Mouse (Mus musculus): ENCODE measurements around the gene Slc43a3. TPM values are rescaled to one million over a fixed set of nuclear protein-coding genes. Genes with fewer than 3 reads are reported as not detected.
A peak's percentile ranks its signal among the peaks of the same experiment; 100 is the strongest.

Slc43a3 gene
- total RNA-seq, 2 experiments from 2014 or later, result 22.9 to 23.4 TPM

- DNase-seq, result no peak
Measured at GRCm38 (mm10) chr2:84937491-84938150, 1.2 kb downstream of the Slc43a3 start.

DNA sequence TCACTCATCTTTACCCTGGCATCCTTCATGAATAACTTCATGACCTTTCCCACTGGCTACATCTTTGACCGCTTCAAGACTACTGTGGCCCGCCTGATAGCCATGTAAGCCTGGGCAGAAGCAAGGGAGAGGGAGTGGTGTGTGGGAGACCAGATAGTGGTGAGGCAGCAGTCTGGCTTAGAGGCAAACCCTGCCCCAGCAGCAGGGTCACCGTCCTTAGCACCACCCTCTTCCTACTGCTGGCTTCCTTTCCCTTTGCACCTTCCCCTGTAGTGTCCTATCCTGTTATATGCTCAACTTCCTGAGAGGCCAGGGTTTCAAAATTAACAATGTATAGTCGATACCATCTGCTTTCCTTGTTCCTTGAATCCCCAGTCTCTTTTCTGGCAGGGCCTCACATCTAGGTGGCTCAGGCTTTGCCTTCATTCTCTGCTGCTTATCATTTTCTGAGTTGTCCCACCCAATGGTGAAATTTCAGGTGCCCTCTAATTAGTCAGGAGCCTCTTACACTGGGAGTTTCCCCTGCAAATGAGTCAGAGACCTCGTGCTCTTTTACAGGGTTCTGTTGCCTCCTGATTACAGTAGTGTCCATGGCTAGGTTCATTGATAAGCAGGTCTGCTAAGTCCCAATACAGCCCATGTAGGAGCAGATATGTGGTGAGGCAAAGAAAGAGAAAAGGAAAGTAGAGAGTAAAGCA lies 2.0 kb downstream of the Slc43a3 start:
- DNase-seq, result no peak

- no peak for DNase-seq
Measured at GRCm38 (mm10) chr2:84939306-84939705, 2.9 kb downstream of the Slc43a3 start.

GRCm38 (mm10) chr2:84939711-84940110 lies 3.3 kb downstream of the Slc43a3 start:
- no peak for DNase-seq

DNA sequence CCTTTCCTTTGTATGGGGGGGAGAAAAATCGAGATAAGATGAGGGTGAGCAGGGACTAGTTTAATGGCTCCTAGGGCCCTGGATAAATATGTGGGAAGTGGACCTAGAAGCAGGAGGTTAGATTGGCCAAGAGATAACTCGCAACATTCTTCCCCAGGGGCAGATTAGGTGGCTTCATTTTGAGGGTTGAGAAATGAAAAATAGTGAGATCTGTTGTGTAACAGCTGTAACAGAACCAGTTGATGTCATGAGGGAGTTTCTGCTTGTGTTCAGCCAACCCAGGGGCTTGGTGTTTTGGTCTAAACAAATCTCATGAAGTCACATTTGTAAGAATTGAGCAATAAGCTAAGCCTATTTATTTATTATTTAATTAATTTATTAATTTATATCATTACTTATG lies 5.0 kb downstream of the Slc43a3 start:
- peak; percentile 35 for DNase-seq

DNA sequence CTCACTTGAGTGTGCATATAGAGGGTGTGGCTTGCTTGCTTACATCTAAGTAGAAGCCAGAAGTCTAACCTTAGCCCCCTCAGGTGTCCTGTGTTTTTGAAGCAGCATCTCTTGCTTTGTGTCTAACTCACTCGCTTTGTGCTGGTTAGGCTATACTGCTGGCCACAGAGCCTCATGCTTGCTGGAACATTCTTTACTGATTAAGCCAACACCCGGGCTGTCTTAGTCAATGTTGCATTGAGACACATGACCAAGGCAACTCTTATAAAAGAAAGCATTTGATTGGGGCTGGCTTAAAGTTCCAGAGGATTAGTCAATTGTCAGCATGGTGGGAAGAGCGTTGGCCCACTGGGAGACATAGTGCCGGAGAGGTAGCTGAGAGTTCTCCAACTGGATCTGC lies 5.4 kb downstream of the Slc43a3 start:
- no peak for DNase-seq

DNA sequence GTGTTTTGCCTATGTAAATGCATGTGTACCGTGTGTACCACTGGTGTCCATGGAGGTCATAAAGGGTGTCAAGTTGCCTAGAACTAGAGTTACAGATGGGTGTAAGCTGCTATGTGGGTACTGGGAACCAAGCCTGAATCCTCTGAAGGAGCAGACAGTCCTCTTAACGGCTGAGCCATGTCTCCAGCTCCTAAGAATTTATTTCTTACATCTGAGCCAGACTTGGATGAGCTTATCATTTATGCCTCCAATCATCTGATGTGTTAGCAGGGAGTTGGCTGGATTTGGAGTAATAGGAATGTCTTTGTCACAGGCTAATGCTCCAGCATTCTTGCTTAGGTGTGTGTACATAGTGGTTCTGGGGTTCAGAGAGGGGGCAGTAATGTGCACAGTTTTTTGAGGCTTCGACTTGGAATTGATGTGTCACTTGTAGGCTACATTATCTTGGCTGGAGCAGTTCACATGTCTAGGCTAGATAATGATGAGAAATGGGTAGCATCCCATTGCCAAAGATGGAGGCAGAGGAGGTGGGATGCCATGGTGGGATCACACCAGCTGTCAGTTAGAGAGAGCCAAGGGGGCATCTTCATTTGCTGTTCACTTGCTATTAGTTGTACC lies 10.9 kb downstream of the Slc43a3 start:
- DNase-seq, result no peak

DNA sequence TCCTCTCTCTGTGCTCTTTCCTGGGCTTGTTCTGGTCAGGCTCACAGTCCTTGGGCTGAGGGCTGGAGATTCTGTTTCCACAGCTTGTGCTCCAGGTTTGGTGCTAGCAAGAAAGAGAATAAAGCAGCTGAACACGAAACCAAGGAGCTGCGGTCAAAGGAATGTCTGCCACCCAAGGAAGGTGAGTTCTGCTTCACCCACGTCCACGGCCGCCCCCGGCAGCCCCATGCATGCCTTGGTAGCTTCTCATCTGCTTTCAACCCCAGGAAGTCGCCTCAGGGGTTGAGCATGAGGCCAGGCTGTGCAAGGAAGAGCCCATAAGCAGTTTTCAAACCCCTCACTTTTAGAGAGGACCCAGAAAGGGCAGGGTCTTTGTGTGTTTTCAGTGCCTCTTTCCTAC lies 11.9 kb downstream of the Slc43a3 start:
- DNase-seq, result no peak

GRCm38 (mm10) chr2:84948721-84949120 lies 12.3 kb downstream of the Slc43a3 start:
- no peak for DNase-seq

- no peak for DNase-seq
Measured at GRCm38 (mm10) chr2:84951027-84951426, 14.6 kb downstream of the Slc43a3 start.

DNA sequence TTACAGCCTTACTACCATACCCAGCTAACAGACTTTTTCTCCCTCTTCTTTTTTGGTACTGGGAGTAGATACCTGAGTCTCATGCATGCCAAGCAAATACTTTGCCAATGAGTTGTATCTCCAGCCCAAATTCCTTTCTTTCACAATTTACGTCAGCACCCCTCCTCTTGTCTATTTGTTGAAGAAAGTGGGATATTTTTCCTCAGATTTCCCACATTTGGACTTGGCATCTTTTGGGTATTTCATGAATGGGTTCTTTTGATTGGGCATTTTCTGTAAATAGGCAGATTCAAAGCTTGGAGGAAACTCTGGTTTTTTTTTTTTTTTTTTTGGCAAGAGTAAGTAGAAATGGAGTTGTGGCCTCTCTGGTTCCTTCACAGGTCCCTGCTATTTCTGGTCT lies 15.9 kb downstream of the Slc43a3 start:
- no peak for DNase-seq

DNA sequence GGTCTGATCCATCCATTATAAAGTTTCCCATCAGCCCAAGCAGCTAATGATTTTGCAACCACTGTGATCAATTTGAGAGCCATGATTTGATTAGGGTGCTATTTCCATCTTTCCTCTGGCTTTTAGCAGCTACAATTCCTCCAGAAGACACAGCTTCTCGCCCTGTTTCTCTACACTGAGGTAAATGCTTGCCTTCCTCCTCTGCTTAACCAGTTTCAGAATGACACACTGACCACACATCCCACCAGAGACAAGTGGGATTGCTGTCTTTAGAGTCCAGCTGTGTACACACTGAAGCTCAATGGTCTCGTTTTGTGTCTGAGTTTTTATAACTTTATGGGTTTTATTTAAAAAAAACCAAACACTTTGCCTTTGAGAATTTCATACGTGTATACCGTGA lies 16.3 kb downstream of the Slc43a3 start:
- no peak for DNase-seq

DNA sequence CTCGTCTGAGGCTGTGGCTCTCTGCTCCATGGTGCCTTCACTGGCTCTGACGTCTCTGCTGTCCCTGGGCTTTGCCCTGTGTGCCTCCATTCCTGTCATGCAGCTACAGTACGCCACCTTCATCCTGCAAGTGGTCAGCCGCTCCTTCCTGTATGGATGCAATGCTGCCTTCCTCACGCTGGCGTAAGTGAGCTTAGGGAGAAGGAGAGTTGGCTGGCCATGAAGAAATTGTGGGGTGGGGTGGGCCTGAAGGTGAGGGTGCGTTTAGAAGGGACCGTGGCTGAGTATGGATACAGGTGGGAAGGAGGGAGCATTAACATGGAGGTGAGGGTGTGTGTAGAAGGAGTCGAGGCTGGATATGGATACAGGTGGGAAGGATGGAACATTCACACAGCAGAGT lies 19.1 kb downstream of the Slc43a3 start:
- DNase-seq, result no peak

DNA sequence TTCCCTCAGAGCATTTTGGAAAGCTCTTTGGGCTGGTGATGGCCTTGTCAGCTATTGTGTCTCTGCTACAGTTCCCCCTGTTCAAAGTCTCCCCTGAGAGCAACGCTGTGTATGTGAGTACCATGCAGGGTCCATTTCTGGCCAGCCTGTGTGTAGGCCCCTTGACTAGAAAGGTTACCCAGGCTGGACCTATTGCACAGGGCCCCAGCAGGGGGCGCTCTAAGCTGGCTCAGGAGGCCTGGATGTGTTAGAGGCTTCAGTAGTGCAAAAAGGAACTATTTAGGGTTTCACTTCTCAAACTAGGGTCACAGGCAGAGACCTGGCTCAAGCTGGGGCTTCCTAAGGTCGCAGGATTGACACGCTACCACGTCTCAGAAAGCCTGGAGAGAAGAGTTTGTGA lies 19.9 kb downstream of the Slc43a3 start:
- DNase-seq, result peak; percentile 32

DNA sequence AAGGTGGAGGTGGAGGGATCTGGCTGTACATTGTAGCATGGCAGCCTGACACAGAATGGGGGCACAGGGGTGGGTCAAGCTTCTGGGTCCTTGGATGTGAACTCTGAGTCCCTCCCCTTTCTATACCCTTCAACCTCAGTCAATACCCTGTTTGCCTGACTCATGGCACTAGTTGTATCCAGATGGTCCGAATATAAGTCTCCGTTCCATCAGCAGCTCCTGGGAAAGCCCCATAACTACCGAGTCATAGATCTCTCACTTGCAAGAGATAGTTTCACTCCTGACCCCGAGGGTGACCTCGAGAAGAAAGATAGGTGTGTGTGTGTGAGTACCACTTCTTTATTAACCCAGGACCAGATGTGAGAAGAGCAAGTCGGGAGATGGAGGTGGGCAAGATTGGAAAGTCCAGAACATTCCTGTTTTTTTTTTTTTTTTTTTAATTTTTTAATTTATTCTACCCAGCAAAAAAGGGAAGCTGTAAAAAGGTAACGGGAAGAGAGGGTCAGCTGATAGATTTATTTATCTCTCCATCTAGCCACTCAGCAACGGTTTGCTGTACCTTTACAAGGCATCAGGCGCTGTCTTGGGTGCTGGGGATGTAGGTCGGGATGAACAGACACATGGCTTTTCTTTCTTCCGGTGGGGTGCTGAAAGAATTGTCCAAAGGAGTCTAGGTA lies 22.3 kb downstream of the Slc43a3 start:
- DNase-seq, result no peak

DNA sequence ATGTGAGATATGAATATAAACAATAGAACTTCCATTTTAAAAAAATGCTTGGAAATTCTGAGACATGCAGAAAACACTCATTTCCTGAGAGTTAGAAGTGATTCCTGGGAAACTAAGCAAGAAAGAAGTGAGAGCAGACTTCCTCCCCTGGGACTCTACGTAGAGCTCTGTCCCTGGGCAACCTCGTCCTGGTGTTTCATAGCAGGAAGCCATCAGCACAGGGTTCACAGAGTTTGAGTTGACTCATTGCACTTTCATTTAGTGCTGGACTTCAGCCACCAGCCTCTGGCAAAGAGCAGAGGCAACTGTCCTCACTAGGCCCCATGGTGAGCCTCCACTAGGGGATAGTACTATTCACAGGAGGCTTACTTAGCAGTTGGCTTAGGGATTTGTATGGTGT lies 24.9 kb downstream of the Slc43a3 start:
- DNase-seq, result peak; percentile 65

DNA sequence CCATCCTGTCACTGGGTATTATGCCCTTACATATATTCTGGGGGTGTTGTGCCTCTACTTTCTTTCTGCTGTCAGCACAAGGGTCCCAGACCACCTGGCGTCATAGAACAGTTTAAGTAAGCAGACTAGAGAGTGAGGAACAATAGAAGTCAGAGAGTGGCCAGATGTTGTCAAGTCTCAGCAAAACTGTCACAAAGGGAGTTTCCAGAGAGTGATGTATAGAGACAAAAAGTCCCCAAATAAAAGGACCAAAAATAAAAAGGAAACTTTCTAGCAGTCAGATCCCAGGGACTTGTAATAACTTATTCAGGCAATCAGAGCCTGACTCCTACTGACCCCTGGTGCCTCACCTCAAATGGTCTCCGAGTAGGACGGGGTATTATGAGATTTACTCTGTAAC lies 25.5 kb downstream of the Slc43a3 start:
- DNase-seq, result no peak

GRCm38 (mm10) chr2:84962906-84963507 lies 26.6 kb downstream of the Slc43a3 start:
- no peak for DNase-seq

- DNase-seq, result no peak
Measured at GRCm38 (mm10) chr2:84964111-84964801, 27.9 kb downstream of the Slc43a3 start.

DNA sequence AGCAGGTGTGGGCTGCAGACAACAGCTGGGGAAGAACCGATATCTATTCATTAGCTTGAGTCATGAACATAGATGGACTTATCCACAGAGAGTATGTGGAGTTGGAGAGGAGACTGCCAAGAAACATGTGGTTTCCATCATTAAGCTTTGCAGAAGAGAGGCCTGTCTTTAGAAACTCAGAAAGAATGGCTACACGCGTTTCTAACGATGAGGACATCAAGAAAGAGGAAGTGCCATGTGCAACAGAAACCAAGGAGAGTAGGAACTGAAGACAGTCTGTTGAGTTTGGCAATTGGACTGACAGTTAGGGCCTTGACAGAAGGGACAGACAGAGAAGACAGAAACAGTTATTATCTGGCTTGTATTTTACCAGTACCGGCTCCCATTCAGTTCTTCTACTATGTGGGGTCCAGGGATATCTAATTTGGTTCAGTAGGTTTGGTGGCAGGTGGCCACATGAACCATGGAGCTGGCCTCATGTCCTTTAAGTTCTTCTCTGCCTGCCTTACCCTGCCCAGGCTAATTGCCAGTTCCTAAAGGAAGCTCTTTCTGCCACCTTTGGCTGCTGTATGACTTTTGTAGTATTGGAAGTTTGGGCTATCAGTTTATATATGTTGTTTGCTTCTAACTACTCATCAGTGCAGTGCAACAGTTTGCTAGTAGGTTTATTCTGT lies 31.1 kb downstream of the Slc43a3 start:
- DNase-seq, result no peak

DNA sequence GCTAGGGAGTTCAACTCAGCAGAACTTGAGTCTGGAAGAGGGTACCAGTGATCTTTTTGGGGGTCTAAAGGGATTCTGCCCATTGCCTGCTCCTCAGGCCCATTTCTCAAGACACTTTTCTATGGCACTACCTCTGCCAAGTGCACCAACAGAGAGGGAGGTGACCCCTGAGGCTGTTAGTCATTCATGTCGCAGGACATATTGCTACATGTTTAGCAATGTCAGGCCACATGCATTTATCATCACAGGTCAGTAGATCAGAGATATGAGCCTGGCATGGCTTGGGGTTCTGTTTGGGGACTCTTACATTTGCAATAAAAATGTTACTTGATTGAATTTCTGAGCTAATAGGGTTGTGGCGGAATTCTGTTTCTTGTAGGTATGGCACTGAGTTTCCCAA lies 39.2 kb downstream of the Slc43a3 start:
- no peak for DNase-seq
